Mouse (Mus musculus) liver, adult 2 months (tissue): ENCODE measurements at regions not wholly inside any gene's neighbourhood (a gene's known extent, or its start where the extent isn't known, plus 50 kb on each side); places are given as distances from the start of the nearest gene placed in this dataset.

Source experiments
- CTCF ChIP-seq: fragments of 200-500 bp; IDR thresholded peaks from 2 replicates; pipeline ENCODE4 v1.5.1; 2011; ENCODE audit warnings: low read depth, low read length, control low read depth
- POLR2A ChIP-seq: fragments of 200-500 bp; IDR thresholded peaks from 2 replicates; pipeline ENCODE4 v1.6.1; 2011; ENCODE audit warnings: low read length, control low read depth; ENCODE audit not compliant: insufficient read depth; ENCODE audit errors: extremely low read depth

GRCm38 (mm10) chr6:100995874-100996560 is 162.6 kb downstream of the Ppp4r2 start:
- TF ChIP-seq CTCF (no peak), POLR2A (no peak)
